Mouse (Mus musculus) CH12.LX (cell line): ENCODE measurements at regions not wholly inside any gene's neighbourhood (a gene's known extent, or its start where the extent isn't known, plus 50 kb on each side); places are given as distances from the start of the nearest gene placed in this dataset.

Experiments used
- DNase-seq: peaks from one replicate; pipeline ENCODE4 v3.0.0-alpha.2; 2013; ENCODE audit errors: extremely low read depth
- H3K27ac ChIP-seq: 2 replicates; pipeline ENCODE4 v1.5.1; 2012; ENCODE audit warnings: low read depth, mild to moderate bottlenecking, control low read depth, moderate library complexity; ENCODE audit not compliant: insufficient read depth
- H3K27me3 ChIP-seq: replicated peaks from 2 replicates; pipeline ENCODE3; 2012; ENCODE audit warnings: inconsistent platforms
- H3K36me3 ChIP-seq, 2 experiments: replicated peaks in 1 of 2; 2 replicates each; pipeline versions ENCODE3 to v1.6.1; 2012; ENCODE audit warnings: inconsistent platforms in 1 of 2, low read length in 1 of 2, mild to moderate bottlenecking in 1 of 2, mixed read lengths in 1 of 2, moderate library complexity in 1 of 2; ENCODE audit not compliant: control insufficient read depth in 1 of 2, insufficient read depth in 1 of 2
- H3K4me1 ChIP-seq, 2 experiments: 2 replicates each; pipeline ENCODE4 v1.6.1; 2012; ENCODE audit warnings: inconsistent platforms in 1 of 2, moderate library complexity in 1 of 2; ENCODE audit not compliant: insufficient read depth in 2 of 2, control insufficient read depth in 1 of 2
- H3K4me2 ChIP-seq: 2 replicates; pipeline ENCODE4 v1.6.1; 2012; ENCODE audit warnings: low read depth, mild to moderate bottlenecking, control low read depth; ENCODE audit not compliant: poor library complexity, insufficient read depth, severe bottlenecking
- H3K4me3 ChIP-seq, 3 experiments: fragments of 150-350 bp in 1 of 3; sonication (generic) in 1 of 3; replicated peaks in 1 of 3; 2 replicates each; pipeline versions ENCODE3 to v1.5.1; 2011 to 2012; ENCODE audit warnings: low read depth in 2 of 3, low read length in 2 of 3, mild to moderate bottlenecking in 2 of 3, moderate library complexity in 2 of 3, control low read depth in 1 of 3, improper control_type of control experiment in 1 of 3, inconsistent platforms in 1 of 3, mixed read lengths in 1 of 3; ENCODE audit not compliant: poor library complexity in 1 of 3
- H3K79me2 ChIP-seq: replicated peaks from 2 replicates; pipeline ENCODE4 v1.6.1; 2012; ENCODE audit warnings: mild to moderate bottlenecking, moderate library complexity; ENCODE audit not compliant: control insufficient read depth, poor library complexity, insufficient read depth, severe bottlenecking; ENCODE audit errors: extremely low read depth
- H3K9ac ChIP-seq: 2 replicates; pipeline ENCODE4 v1.6.1; 2012; ENCODE audit warnings: low read depth, mild to moderate bottlenecking, control low read depth, moderate library complexity; ENCODE audit not compliant: insufficient read depth
- H3K9me3 ChIP-seq: replicated peaks from 2 replicates; pipeline ENCODE3; 2012; ENCODE audit warnings: low read length, inconsistent platforms, mixed read lengths
- BHLHE40 ChIP-seq: IDR thresholded peaks from 2 replicates; pipeline ENCODE4 v1.6.1; 2011; ENCODE audit warnings: mild to moderate bottlenecking, low read depth, low read length, improper control_type of control experiment
- CHD2 ChIP-seq: IDR thresholded peaks from 2 replicates; pipeline ENCODE4 v1.6.1; 2011; ENCODE audit warnings: low read length, improper control_type of control experiment
- CTCF ChIP-seq, 2 experiments: IDR thresholded peaks in 1 of 2; conservative IDR thresholded peaks in 1 of 2; 2 replicates each; pipeline ENCODE4 v1.5.1; 2011 to 2012; ENCODE audit warnings: low read depth in 2 of 2, low read length in 2 of 2, improper control_type of control experiment in 1 of 2, inconsistent platforms in 1 of 2, mild to moderate bottlenecking in 1 of 2, moderate library complexity in 1 of 2
- ELF1 ChIP-seq: IDR thresholded peaks from 2 replicates; pipeline ENCODE4 v1.6.1; 2014; ENCODE audit warnings: low read depth, mild to moderate bottlenecking, inconsistent platforms, low read length, improper control_type of control experiment
- ETS1 ChIP-seq: conservative IDR thresholded peaks from 2 replicates; pipeline ENCODE4 v1.6.1; 2012; ENCODE audit warnings: low read depth, mild to moderate bottlenecking, inconsistent platforms, low read length, improper control_type of control experiment, moderate library complexity
- JUN ChIP-seq: IDR thresholded peaks from 2 replicates; pipeline ENCODE4 v1.6.1; 2011; ENCODE audit warnings: low read depth, mild to moderate bottlenecking, low read length, improper control_type of control experiment, moderate library complexity; ENCODE audit not compliant: insufficient read depth
- JUND ChIP-seq: conservative IDR thresholded peaks from 2 replicates; pipeline ENCODE4 v1.6.1; 2011; ENCODE audit warnings: low read depth, low read length, improper control_type of control experiment
- MAZ ChIP-seq: IDR thresholded peaks from 2 replicates; pipeline ENCODE4 v1.6.1; 2012; ENCODE audit warnings: low read depth, mild to moderate bottlenecking, inconsistent platforms, low read length, improper control_type of control experiment, moderate library complexity
- MEF2A ChIP-seq: IDR thresholded peaks from 2 replicates; pipeline ENCODE4 v1.6.1; 2014; ENCODE audit warnings: low read depth, mild to moderate bottlenecking, inconsistent platforms, low read length, improper control_type of control experiment, borderline replicate concordance
- MYC ChIP-seq: IDR thresholded peaks from 2 replicates; pipeline ENCODE4 v1.6.1; 2011; ENCODE audit warnings: low read depth, mild to moderate bottlenecking, improper control_type of control experiment, low read length
- NELFE ChIP-seq: IDR thresholded peaks from 2 replicates; pipeline ENCODE4 v1.6.1; 2011; ENCODE audit warnings: low read depth, low read length, improper control_type of control experiment
- NRF1 ChIP-seq: IDR thresholded peaks from 2 replicates; pipeline ENCODE4 v1.6.1; 2014; ENCODE audit warnings: low read depth, mild to moderate bottlenecking, inconsistent platforms, low read length, improper control_type of control experiment, moderate library complexity
- POLR2A ChIP-seq: IDR thresholded peaks from 2 replicates; pipeline ENCODE4 v1.6.1; 2011; ENCODE audit warnings: low read depth, mild to moderate bottlenecking, improper control_type of control experiment, low read length
- POLR2AphosphoS2 ChIP-seq: IDR thresholded peaks from 2 replicates; pipeline ENCODE4 v1.6.1; 2011; ENCODE audit warnings: low read depth, low read length, improper control_type of control experiment
- SMC3 ChIP-seq: IDR thresholded peaks from 2 replicates; pipeline ENCODE4 v1.6.1; 2011; ENCODE audit warnings: low read depth, low read length, improper control_type of control experiment
- TBP ChIP-seq: conservative IDR thresholded peaks from 2 replicates; pipeline ENCODE4 v1.6.1; 2011; ENCODE audit warnings: low read depth, low read length, improper control_type of control experiment
- USF2 ChIP-seq: conservative IDR thresholded peaks from 2 replicates; pipeline ENCODE4 v1.6.1; 2011; ENCODE audit warnings: low read depth, low read length, improper control_type of control experiment
- ZMIZ1 ChIP-seq: IDR thresholded peaks from 2 replicates; pipeline ENCODE4 v1.6.1; 2012; ENCODE audit warnings: low read depth, mild to moderate bottlenecking, inconsistent platforms, low read length, improper control_type of control experiment
- dilution Hi-C: fragments of 300-500 bp; cut with MboI; formaldehyde crosslinking; loops from 2 replicates; pipeline ENCODE4 v1.14.3; 2020; ENCODE audit warnings: low sequenced_read_pairs; ENCODE audit not compliant: extremely low pct_unique_long_range_greater_than_20kb, extremely low pct_ligation_motif_present
- in situ Hi-C: fragments of 300-500 bp; cut with MboI; formaldehyde crosslinking; loops from 3 replicates; pipeline ENCODE4 v1.14.3; 2019; ENCODE audit warnings: low sequenced_read_pairs, low pct_ligation_motif_present, low pct_unique_long_range_greater_than_20kb, mixed read lengths

DNA sequence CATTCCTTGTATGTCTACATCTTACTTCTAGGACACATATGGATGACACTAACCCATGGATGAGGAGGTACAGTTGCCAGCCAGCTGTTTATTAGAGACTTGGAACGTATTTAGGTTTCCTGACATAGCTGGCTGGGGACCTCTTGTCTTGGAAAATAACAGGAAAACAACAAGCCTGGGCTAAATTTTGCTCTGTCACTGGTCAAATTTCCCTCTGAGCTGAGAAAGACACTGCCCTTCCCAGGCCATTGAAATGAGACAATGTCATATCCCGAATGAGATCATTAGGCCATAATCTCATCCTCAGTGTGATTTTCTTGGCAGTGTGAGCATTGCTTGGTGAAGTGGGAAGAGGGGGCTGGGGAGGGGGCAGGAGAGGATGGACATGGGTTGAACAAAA is 321.9 kb upstream of the Pard3b start:
- dilution Hi-C loops = no loop called here
- no peak overlapping the region for H3K4me2 ChIP-seq

DNA sequence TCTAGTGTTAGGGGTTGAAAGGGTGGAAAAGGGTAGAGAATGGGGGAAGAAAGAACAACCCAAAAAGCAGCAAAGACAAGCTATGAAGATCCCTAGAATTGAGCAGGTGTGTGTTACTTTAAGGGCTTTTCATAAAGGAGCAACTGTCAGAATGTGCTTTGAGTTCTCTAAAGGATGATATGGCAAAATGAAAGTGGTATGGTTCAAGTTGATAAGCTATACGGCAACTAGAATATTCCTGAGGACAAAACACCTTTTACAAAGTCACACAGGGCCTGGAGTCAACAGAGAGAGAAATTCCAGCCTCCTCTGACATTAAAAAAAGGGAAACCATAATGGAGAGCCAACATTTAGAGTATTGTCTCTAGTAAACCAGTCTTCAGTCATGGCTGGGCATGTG is 320.6 kb upstream of the Pard3b start:
- Histone ChIP-seq H3K36me3 (no peaks in the 10 kb centered on the region), H3K27me3 (no peaks in the 10 kb centered on the region), H3K79me2 (no peaks in the 10 kb centered on the region), H3K9me3 (no peaks in the 10 kb centered on the region), H3K4me1 (no peaks in the 10 kb centered on the region), H3K27ac (no peak overlapping the region), H3K4me2 (no peak overlapping the region; the same call in 1 of the 2 replicates), H3K9ac (no peak overlapping the region), H3K4me3 (no peak overlapping the region)
- no peak for DNase-seq
- in situ Hi-C loops = no loop called here
- TF ChIP-seq CHD2 (no peak), JUN (no peak), USF2 (no peak), CTCF (conservative IDR thresholded peaks at IDR 0.05 in 1 of 2, IDR thresholded peaks at IDR 0.05 in 1 of 2; ENCODE audit: low read depth in 2 of 2, low read length in 2 of 2) (no peak)
- dilution Hi-C loops = no loop called here

More for the DNA sequence above, 321.9 kb upstream of the Pard3b start:
- H3K36me3 ChIP-seq = no peaks in the 10 kb centered on the region
- no peaks in the 10 kb centered on the region for H3K4me1 ChIP-seq
- TF ChIP-seq USF2 = no peak
- TF ChIP-seq POLR2A = no peak
- TF ChIP-seq ELF1 = no peak
- TF ChIP-seq NELFE = no peak
- TF ChIP-seq ZMIZ1 = no peak
- TF ChIP-seq NRF1 = no peak
- no peaks in the 10 kb centered on the region for H3K27me3 ChIP-seq
- H3K9ac ChIP-seq = no peak overlapping the region
- no peaks in the 10 kb centered on the region for H3K79me2 ChIP-seq
- no peaks in the 10 kb centered on the region for H3K9me3 ChIP-seq
- no peak for DNase-seq
- no peak overlapping the region for H3K4me3 ChIP-seq
- in situ Hi-C loops = no loop called here
- no peak overlapping the region for H3K27ac ChIP-seq

DNA sequence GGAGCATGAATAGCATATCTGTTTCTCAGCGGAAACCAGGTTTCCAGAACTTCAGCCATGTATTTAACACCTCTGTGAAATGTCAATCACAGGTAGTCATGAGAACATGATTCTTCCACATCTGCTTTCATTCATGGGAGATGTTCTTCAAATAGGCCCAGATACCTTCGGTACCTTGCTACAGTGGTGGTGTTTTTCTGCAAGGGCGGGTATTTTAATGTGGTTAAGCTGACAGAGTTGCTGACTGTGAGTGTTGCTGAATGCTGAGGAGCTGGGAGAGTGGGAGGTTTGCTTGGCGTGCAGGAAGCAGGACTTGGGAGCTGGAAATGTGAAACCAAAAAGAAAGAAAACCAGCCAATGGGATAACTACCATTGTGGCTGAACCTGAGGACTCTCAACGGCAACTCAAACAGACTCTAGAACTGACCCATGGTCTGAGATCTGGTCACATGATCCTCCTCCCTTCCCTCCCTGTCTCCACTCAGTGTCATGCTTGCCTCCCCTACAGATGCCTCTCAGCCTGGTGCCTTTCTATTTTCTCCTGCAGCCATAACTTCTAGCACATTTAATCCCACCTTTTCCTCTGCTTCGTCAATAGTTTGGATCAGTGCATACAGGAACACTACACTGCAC is 317.0 kb upstream of the Pard3b start:
- H3K4me2 ChIP-seq = no peak overlapping the region
- TF ChIP-seq JUN (no peak), JUND (no peak), TBP (no peak), MEF2A (no peak), BHLHE40 (no peak), ETS1 (no peak), ZMIZ1 (no peak), MAZ (no peak), POLR2AphosphoS2 (no peak), NELFE (no peak), MYC (no peak), SMC3 (no peak), CTCF (conservative IDR thresholded peaks at IDR 0.05 in 1 of 2, IDR thresholded peaks at IDR 0.05 in 1 of 2; ENCODE audit: low read depth in 2 of 2, low read length in 2 of 2) (no peak)
- TF ChIP-seq, all 38 proteins: peak for 0
- Histone ChIP-seq H3K9me3 (no peaks in the 10 kb centered on the region), H3K4me3 (no peak overlapping the region), H3K27ac (no peak overlapping the region), H3K79me2 (no peaks in the 10 kb centered on the region), H3K27me3 (no peaks in the 10 kb centered on the region), H3K9ac (no peak overlapping the region), H3K4me1 (no peaks in the 10 kb centered on the region), H3K36me3 (no peaks in the 10 kb centered on the region)
- in situ Hi-C loops (no loop called here), dilution Hi-C loops (no loop called here)
- DNase-seq = no peak
